Mouse (Mus musculus) gastrocnemius, postnatal 10 days (tissue): Measurements from ENCODE around the gene Kiss1. TPM values are rescaled to one million over a fixed set of nuclear protein-coding genes. Genes with fewer than 3 reads are reported as not detected.

Source experiments
- DNase-seq: peaks from one replicate; pipeline ENCODE4 v3.0.0; 2021; ENCODE audit warnings: mixed read lengths
- long read RNA-seq, 2 experiments: library from polyadenylated mRNA; stranded (forward); transcript quantifications; one replicate each; pipeline ENCODE4 v2.0.0; 2021
- total RNA-seq, 2 experiments: library from RNA; stranded (reverse); gene quantifications; 2 replicates each; pipeline ENCODE4 v1.2.3; 2021

Kiss1 gene
- not detected for total RNA-seq
- long read RNA-seq, experiment 1, result 0 reads
- long read RNA-seq, experiment 2, result 0 reads

DNA sequence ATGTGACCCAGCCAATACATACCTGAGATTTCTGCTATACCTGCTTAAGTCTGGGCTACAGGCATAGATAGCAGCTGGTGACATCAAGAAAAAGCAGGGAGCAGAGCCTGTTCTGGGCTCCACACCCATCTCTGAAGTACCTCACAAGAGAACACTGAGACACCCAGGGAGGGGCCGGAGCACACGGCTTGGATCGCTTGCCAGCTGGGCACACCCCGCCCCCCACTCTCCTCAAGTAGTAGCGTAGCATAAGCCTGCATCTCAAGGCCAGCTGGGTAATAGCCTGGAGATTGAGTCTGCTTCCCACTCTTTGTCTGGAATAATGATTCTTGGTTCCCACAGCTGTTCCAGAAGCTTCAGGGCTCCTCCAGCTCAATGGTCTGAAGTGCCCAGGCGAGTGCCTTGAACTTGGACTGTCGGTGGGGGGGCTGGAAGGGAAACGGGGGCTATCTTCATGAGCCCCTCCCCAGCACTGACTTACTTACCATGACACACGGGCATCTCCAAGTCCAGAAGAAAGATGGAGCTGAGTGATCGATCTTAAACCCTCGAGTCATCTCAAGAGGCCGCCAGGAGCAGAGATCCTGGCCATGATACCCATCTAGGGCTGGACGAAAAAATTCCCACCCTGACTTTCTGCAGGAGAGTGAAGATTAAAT is at the start of gene Kiss1:
Kiss1 (plus strand) TSS at position 609 of the 659 bp plus-strand sequence.
- no peak for DNase-seq

DNA sequence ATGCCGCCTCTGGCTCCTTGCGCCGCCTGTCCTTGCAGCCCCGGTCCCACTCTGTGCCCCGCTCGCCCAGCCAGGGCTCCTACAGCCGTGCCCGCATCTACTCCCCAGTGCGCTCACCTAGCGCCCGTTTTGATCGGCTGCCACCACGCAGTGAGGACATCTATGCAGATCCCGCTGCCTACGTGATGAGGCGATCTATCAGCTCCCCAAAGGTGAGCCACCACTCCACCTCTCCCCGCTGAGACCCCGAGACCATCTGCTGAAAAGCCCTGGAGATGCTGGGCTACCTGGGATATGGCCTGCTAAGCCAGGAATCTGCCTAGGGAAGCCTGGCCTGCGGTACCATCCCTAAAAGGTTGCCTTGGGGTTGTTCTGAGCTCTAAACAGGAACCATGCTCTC is 47.5 kb upstream of the Kiss1 start:
- no peak for DNase-seq

DNA sequence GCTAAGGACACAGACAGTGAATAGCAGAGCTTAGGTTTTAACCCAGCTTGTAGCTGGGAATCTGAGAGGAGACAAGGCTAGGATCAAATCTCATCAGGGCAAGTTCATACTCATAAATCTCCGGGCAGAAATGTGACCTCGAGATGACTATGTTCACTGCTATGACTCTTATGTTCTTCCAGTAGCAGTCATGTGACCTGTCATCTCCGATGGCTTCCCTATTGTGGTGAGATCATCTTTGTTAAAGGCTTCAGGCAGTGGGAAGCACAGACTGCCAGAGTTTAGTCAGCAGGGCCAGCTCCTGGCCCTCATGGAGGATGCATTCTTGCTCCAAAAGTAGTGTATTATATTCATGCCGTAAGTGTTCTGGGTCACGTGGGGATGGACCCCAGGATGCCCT is 44.7 kb upstream of the Kiss1 start:
- no peak for DNase-seq

DNA sequence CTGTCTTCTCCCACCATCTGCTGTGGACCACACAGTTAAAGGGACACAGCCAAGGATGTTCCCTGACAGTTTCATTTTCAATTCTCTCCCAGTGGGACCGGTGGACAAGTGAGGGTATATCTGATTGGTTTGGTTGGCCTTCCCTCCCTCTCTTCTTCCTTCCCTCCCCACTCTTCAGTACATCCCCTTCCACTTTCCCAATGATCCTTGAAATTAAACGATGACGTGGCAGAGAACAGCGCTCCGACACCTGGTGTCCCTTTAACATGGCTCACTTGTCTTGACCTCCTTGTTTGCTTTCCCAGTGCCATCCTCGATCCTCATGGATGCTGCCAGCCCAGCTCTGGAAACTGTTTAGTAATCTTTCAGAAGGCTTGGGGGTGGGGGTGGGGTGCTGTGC is 43.1 kb upstream of the Kiss1 start:
- no peak for DNase-seq

DNA sequence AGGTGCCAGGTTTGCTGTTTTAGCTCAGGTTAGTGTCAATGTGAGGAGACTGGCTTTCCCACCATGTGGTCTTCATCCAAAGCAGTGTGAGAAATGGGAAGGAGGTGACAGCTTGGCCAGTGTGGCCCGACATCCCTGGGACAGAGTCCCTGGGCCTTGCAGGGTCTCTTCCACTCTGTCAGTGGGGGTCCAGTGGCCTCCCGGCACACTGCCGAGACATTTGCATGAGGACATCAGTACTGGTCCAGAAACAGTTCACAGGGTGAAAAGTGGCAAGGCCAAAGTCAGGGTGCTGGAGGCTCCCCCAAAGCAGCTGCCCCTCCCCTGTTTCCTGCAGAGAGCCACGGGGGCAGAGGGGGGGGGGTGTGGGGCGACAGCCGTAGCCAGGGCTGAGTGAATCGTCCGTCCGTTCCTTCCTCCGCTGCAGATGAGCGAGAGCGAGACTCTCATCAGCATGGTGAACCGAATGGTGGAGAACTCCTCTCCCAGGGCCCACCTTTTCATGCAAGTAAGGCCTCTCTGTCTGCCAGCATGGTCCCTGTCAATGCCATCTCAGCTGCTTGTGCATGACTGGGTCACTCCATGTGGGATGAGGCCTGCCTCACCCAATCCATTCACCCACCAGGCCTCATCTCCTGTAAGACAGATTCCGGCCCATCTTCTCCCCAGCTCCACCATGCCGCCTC is 42.6 kb upstream of the Kiss1 start:
- no peak for DNase-seq

DNA sequence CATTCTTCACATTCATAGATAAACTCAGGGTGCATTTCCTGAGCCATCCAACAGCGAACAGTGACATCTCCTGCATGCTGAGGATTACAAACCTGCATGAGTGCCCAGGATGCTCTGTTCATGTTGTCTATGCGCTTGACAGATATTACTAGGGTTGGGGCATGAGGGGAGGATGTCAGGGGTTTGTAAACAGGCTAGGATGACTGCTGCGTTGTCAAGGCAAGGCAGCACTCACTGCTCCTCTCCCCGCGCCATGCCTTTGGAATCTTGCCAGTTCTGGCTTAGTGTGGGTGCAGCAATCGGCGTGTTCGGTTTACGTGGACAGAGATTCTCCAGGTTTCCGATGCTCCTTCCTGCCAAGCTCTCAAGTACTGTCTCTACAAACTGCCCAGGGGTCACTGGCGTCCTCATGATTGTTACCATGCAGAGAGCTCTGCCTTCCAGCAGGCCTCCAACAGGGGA is 42.0 kb upstream of the Kiss1 start:
- no peak for DNase-seq

DNA sequence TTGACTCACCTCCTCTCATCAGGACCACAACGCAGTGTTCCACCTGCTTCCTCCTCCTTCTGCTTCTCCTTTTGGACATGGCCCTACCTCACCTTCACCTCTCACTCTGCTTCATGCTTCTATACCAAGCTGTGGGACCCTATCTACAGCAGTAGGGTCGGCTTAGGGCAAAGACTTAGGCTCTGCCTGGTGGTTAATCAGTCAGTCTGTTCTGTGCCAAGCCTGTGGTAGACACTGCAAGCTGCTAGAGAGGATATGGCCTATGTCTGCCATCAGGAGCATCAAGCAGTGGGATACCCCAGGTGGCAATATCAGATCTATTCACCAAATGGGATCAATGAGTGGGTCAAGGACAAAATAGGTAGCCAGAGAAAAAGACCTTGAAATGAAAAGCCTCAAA is 41.1 kb upstream of the Kiss1 start:
- no peak for DNase-seq

DNA sequence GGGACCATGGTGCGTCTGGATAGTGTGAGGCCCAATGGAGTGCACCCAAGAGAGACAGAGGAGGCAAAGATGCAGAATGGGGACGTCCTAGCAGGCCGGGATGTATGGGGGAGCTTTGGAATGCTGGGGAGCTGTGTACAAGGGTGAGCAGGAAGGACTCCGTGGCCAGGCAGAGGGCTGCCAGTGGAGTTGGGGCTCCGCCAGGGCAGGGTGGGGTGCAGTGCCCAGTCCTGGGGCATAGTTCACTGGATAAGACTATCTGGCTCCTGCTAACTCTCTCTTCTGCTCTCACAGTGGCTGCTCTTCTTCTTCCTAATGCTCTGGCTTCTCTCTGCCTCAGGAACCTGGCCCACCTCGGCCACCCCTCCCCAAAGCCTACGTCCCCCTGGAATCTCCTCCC is 35.8 kb upstream of the Kiss1 start:
- no peak for DNase-seq

DNA sequence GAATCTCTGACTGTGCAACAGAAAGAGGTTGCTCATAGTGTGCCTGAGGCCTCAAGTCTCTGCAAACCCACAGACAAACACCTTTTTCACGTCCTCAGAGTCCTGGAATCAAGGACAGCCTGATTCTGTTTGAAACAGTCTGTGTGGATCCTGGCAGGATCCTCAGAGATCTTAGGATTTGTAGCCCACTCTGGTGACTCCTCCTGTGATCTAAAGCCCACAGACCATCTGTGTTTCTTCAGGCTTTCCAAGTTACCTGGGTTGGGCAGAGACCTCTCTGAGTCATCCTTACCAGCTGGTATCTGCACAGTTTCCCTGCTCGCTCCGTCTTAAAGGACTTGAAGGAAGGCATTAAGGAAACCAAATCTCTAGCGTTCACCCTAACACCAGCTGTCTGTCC is 34.6 kb upstream of the Kiss1 start:
- DNase-seq, result no peak

DNA sequence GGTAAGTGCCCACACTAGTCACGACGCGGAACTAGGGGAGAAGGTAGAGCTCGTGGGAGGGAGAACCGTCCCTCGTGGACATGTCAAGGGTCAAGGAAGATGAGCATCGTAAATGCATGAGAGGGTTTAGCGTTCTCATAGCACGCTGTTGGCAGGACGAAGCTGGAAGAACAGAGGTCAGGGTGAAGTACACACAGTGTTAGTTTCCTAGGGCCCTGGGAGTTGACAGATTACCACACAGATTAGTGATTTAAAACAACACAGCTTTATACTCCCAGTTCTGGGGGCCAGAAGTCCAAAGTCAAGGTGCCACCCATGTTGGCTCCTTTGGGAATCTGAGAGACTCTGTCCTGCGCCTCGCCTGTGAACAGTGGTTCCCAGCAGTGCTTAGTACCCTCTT is 33.8 kb upstream of the Kiss1 start:
- no peak for DNase-seq

DNA sequence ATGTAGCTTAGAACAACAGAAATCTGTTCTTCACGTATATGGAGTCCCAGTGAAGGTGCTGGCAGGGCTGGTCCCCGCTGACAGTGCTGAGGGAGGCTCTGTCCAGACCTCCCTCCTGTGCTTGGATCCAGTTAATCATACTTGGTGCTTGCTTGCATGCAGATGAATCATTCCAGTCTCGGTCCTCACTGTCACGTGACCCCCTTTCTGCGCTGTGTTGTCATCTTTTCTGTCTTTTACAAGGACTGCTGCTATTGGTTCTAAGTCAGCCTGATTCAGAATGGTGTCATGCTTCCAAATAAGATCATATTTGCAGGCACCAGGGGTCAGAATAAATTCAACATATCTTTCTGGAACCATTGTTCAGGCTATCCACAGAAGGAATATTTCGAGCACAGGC is 29.8 kb upstream of the Kiss1 start:
- DNase-seq, result no peak

DNA sequence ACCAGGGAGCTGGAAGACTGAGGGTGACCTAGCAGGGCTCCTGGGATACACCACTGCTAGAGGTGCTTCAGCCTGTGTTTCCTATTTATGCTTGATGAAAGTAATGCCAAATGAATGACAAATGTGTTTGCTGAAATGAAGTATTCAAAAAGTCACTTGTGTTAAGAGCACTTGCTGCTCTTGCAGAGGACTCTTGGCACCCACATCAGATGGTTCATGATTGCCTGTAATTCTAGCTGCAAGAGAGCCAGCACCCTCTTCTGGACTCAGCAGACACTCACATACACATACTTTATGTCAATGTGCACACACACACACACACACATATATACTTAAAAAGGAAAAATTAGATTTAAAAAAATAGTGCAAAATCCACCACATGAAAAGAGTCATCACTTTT is 29.1 kb upstream of the Kiss1 start:
- no peak for DNase-seq

DNA sequence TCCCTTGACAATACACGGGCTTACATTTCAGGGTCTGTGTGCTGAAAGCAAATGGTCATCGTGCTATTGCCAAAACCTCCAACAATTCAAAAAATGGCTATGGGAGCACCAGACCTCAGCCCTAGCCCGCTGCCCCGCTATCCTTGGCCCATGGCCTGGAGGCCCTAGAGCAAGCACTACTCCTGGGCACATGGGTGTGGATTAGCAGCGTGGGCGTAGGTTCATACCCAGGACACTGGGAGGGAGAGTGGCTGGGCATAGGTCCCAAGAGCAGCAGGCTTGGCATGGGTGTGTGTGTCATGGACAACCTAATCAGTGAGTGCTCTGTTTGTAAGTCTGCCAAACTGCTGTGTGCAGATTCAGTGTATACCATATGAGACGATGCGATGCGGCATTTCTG is 25.3 kb upstream of the Kiss1 start:
- DNase-seq, result peak; percentile 30

DNA sequence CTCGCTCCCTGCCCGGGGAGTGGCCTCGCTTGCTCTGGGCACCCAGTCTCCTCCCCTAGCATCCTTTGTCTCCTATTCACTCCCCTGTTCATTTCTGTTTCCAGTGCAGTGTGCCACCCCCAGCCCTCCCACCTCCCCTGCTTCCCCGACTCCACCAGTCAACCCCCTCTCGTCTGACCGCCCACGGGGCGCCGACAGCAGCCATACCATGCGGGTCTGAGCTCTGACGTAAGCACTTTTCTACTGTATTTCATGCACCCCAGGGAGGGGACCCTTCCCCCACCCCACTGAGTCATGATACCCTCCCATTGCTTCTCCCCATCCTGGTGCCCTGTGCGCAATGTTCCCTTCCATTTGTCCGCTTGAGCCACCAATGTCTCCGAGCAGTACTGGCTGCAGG is 22.9 kb upstream of the Kiss1 start:
- DNase-seq, result no peak

DNA sequence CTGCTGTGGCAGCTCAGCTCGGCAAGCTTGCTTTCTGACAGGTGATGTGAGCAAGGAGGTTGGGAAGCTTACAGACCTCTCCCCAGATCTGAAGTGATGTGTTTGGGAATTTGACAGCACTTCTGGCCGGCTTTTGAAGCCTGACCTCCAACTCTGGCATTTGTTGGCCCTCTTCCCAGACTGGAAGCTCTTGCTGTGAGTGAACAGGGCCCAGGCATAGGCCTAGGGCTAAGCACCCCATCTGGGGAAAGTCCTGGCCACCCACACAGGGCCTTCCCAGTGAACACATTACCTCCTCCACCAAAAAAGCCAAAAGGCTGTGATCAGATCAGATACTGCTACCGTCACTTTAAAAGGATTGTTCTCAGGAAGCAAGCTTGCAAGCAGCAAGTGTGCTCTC is 19.1 kb upstream of the Kiss1 start:
- peak; percentile 32 for DNase-seq

DNA sequence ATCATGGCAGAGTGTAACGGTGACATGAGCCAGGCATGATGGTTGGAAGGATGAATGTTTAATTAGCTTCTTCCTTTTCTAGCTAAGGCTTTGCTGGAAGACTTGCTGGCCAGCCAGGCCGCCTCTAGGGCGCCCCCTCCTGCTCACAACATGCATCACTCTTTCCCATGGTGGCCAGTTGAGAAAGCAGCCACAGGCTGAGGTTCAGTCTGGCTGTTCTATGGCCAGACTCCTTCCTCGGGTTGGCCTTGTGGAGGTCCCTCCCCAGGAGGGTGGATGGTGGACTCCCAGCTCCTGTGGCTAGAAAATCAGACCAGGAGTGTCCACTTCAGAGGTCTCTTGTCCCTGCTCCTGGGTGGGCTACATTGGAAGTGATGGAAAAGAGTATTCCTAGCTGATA is 14.8 kb upstream of the Kiss1 start:
- DNase-seq, result peak; percentile 86

DNA sequence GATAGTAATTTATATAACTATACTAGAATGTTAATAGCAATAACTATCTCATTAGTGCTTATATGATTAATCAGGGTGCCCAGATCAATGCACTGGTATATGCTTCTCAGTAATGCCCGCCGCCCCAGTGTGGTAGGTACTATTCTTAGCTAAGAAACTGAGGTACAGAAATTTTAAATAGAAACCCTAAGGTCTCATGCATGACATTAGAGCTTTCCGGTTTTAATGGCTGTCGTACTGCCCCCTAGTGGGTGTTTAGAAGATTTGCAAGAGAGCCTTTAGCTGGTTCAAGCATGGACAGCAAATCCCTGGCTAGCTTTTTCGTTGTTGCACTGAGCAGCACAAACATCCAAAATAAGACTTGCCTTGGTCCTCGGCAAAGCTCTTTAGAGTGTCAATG is 14.4 kb upstream of the Kiss1 start:
- DNase-seq, result no peak

DNA sequence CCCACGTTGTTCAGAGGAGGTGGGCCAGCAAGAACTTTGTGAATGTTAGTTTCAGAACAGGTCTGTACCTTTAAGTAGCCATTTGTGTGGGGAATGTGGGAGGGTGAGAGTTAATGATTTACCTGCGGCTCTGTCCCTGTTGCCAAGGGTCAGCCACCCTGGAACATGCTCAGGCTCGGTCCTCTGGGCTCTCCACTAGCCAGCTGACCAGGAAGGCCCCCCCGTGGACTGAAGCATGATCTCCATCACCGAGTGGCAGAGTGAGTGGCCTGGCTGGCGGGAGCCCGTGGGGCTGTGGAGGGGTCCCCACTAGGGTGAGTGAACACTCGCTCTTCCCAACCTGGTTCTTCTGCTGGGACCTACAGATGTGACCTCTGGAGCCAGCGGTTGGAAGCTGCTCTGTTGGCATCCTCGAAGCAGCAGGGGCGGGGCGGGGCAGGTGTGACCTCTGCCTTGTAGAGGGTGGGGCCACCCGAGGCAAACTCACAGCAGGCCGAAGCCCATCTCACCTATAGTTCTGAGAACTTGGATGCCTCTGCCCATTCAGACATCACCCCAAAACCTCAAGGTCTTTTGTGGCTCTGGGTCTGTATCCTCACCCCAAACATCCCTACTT is 11.9 kb upstream of the Kiss1 start, which contains the start of gene Golt1a:
Golt1a (plus strand) TSS at position 149 of the 616 bp plus-strand sequence.
- no peak for DNase-seq

DNA sequence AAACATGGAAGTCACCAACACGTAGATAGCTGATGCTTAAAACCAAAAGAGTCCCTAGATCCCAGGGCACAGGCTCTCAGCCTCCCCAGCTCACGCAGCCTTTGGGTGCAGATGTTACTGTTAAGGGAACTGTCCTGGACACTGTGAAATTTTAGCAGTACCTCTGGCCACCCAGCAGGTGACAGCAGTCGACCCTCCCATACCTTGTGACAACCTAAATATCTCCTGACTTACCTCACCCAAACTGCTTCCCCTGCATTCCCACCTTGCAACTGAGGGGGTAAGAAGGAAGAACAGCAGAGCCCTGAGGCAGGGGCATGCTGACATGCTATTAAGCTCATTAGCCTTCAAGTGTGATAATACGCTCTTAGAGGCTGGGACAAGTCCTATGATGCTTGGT is 10.4 kb upstream of the Kiss1 start:
- no peak for DNase-seq

DNA sequence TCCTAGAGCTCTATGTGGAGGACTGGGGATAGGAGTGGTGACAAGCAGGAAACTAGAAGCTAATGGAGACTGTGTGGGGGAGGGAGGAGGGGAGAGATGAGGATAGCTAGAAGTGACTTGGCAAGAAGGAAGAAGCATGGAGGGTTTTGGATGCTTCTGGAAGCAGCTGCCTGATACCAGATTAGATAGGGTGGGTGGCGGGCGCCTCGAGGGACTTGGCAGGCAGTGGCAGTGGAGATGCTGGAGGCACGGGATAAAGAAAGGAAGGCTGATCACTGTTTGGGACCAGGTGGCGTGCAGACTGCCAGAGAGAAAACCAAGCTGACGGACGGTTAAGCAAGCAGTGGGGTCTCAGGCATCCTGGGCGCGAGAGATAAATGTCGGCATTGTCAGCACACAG is 9.7 kb upstream of the Kiss1 start:
- DNase-seq, result no peak

DNA sequence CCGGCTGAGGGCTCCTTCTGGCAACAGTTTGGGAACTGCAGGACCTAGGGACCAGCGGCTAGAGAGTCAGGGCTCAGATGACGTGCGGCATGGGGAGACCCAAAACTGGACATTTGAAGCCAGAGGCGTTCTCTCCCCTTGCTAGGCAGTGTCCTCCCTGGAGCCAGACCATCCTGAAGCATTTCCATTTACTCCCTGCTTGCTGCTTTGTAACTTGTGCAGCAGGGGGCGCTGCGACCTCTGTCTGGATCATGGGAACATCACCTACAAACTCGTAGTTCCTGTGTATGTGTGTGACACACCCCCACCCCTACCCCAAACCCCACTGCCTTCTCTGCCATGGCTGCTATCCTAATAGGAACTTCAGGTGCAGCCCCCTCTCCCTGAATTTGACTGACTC is 7.3 kb upstream of the Kiss1 start:
- DNase-seq, result peak; percentile 65

DNA sequence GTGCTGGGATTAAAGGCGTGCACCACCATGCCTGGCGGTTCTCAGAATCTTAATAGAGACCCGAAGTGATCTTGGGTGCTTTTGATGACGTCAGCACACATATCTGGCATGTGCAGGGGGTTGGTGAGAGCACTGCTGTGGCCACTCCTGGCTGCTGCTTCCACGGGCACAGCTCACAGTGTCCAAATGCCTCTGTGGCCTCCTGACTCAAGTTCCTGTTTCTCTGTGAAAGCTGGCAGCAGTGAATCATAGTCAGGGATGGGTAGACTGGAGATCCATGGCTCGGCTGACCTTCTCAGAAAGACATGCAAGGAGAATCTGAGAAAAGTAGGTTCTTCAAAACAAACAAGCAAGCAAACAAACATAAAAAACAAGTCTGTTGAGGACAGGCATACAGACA is 5.9 kb upstream of the Kiss1 start:
- no peak for DNase-seq

DNA sequence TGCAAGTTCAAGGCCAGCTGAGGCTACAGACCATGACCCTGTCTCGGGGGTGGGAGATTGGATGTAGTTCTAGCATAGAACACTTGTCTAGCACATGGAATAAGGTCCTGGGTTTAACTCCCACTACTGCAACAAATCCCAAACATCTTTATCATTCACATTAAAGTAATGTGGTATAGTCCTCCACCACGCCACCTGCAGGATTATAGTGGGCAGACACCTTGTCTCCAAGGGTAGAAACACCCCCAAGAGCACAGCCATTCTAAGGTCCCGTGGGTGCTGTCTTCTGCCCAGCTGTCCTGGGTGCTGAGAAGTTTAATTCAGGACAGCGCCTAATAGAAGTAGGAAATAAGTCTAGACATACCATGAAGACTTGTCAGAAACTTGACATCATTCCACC is 5.1 kb upstream of the Kiss1 start:
- no peak for DNase-seq

DNA sequence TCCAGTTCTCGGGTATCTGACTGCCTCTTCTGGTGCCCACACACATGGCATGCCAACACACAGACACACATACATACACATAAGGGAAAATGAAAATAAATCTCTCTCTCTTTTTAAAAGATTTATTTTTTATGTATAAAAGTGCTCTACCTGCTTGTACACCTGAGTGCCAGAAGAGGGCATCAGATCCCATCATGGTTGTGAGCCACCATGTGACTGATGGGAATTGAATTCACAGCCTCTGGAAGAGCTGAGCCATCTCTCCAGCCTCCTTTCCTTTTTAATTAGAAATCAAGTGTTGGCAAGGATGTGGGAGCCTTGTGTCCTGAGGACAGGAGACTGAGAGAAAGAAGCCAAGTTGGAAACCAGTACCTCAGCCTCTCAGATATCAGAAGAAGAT is 4.5 kb upstream of the Kiss1 start:
- DNase-seq, result no peak
